Mouse (Mus musculus) heart, adult 2 months (tissue): ENCODE data around the gene Fbxl4. TPM values are rescaled to one million over a fixed set of nuclear protein-coding genes. Genes with fewer than 3 reads are reported as not detected.

Experiments used
- DNase-seq, 2 experiments: peaks; one replicate each; pipeline ENCODE4 v3.0.0; 2021
- H3K27ac ChIP-seq: fragments of 200-600 bp; 2 replicates; pipeline ENCODE4 v1.8.1; 2022
- H3K27me3 ChIP-seq: fragments of 200-500 bp; 2 replicates; pipeline ENCODE4 v1.6.1; 2012; ENCODE audit warnings: mild to moderate bottlenecking, low read length, inconsistent platforms, mixed read lengths; ENCODE audit not compliant: control insufficient read depth, insufficient read depth
- H3K36me3 ChIP-seq: fragments of 200-500 bp; 2 replicates; pipeline ENCODE4 v1.6.1; 2012; ENCODE audit warnings: low read length, inconsistent platforms; ENCODE audit not compliant: control insufficient read depth, insufficient read depth
- H3K4me1 ChIP-seq: fragments of 200-500 bp; 2 replicates; pipeline ENCODE4 v1.6.1; 2011; ENCODE audit warnings: low read length; ENCODE audit not compliant: control insufficient read depth, insufficient read depth
- H3K4me3 ChIP-seq: fragments of 200-600 bp; 2 replicates; pipeline ENCODE4 v1.8.1; 2022
- H3K79me2 ChIP-seq: fragments of 200-500 bp; replicated peaks from 2 replicates; pipeline ENCODE4 v1.6.1; 2012; ENCODE audit warnings: mild to moderate bottlenecking, inconsistent platforms, low read length, moderate library complexity, mixed read lengths; ENCODE audit not compliant: control insufficient read depth, insufficient read depth
- H3K9ac ChIP-seq: fragments of 200-500 bp; 2 replicates; pipeline ENCODE4 v1.6.1; 2012; ENCODE audit warnings: low read depth, mild to moderate bottlenecking, control low read depth, inconsistent platforms, low read length, mixed read lengths
- CTCF ChIP-seq: fragments of 200-600 bp; IDR thresholded peaks from 2 replicates; pipeline ENCODE4 v1.8.1; 2022; ENCODE audit warnings: antibody characterized with exemption, mild to moderate bottlenecking, moderate library complexity
- EP300 ChIP-seq: fragments of 200-500 bp; IDR thresholded peaks from 2 replicates; pipeline ENCODE4 v1.6.1; 2011; ENCODE audit warnings: low read depth, low read length, control low read depth; ENCODE audit not compliant: insufficient read depth
- POLR2A ChIP-seq: fragments of 200-500 bp; IDR thresholded peaks from 2 replicates; pipeline ENCODE4 v1.6.1; 2011; ENCODE audit warnings: mild to moderate bottlenecking, low read depth, low read length, control low read depth; ENCODE audit not compliant: insufficient read depth
- WGBS: fragments of 180-500 bp; shearing (Covaris S2); methylation state at CpG from one replicate; pipeline ENCODE4 v1.1.7; 2018; 5-methylcytosine and 5-hydroxymethylcytosine counted together
- intact Hi-C: fragments of 180-260 bp; cut with DNase I; formaldehyde crosslinking; loops from one replicate; pipeline ENCODE4 v1.15.1; 2025
- polyA plus RNA-seq: library from polyadenylated mRNA; depleted of rRNA; stranded (reverse); fragments of >200 nt; gene quantifications from 2 replicates; pipeline ENCODE4 v1.2.3, GENCODE M21; 2012
- total RNA-seq, 2 experiments: library from RNA; stranded (reverse); gene quantifications; 2 replicates each; pipeline ENCODE4 v1.2.3; 2021

Fbxl4 gene
- total and polyA plus RNA-seq, 3 experiments, result 9.5 to 10.6 (median 9.6) TPM

DNA sequence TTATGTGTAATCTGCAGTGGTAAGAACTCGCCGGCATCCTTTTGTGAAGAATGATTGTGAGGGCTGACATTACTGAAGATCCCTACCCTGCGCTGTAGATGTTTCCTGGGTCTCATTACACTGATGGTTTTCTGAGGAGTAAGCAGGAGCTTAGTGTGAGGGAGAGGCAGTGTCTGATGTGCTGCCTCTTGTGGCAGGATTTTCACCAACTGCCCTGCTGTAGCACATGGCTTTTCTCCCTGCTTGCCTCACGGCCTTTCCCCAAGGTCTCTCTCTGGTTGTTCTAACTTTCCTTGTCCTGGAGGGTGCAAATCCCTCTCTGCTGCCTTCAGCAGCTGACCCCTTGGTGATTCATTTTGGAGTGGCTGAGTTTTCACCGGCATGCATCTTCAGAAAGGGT, 10.0 kb downstream of the Fbxl4 start:
- no peaks in the 10 kb centered on the region for H3K27me3 ChIP-seq
- DNase-seq, result no peak
- H3K4me1 ChIP-seq, result no peaks in the 10 kb centered on the region
- H3K9ac ChIP-seq, result no peak overlapping the region
- no peaks in the 10 kb centered on the region for H3K36me3 ChIP-seq
- no peak overlapping the region for H3K27ac ChIP-seq
- no peak overlapping the region for H3K4me3 ChIP-seq
- TF ChIP-seq CTCF, result peak; percentile 30
- TF ChIP-seq POLR2A, result no peak
- intact Hi-C loops, result no loop called here
- WGBS, result 60% methylated on average over 5 of the region's 5 CpGs
- H3K79me2 ChIP-seq, result peaks cover 2% of the 10 kb centered on the region; the same call in 1 of the 2 replicates

GRCm38 (mm10) chr4:22378516-22378915, 21.2 kb downstream of the Fbxl4 start:
- Histone ChIP-seq H3K9ac (no peak overlapping the region), H3K4me3 (no peak overlapping the region), H3K4me1 (peaks cover 8% of the 10 kb centered on the region), H3K27ac (no peak overlapping the region), H3K36me3 (peaks cover 11% of the 10 kb centered on the region), H3K79me2 (no peaks in the 10 kb centered on the region), H3K27me3 (no peaks in the 10 kb centered on the region)
- no peak for DNase-seq
- WGBS, result 45% methylated on average over 1 of the region's 1 CpGs
- intact Hi-C loops, result no loop called here
- TF ChIP-seq CTCF (no peak), POLR2A (no peak), EP300 (no peak)

DNA sequence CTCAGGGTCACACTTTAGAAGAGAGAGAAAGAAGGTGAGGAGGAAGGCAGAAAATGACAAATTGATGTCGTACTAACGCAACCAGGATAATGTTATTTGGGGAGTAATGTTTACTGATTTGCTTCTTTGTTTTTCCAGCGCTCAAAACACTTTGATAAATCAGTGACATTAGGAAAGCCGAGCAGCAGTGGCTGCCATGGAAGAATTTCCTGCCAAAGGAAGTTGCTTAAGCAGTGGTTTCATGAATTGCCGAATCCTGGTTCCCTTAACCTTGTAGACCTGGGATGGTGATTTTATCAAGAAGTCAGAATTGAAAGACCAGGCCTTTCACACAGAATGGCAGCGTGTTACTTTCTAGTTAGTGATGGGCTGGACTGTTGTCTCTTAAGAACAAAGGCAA, 23.3 kb downstream of the Fbxl4 start:
- H3K36me3 ChIP-seq, result peaks cover 11% of the 10 kb centered on the region
- intact Hi-C loops, result loop anchor here (2.0 kb wide), 1 partner anchor 24 kb away; the partner anchor contains the start of gene Fbxl4
- no peaks in the 10 kb centered on the region for H3K79me2 ChIP-seq
- H3K9ac ChIP-seq, result no peak overlapping the region
- no peak overlapping the region for H3K4me3 ChIP-seq
- 44% methylated on average over 6 of the region's 6 CpGs for WGBS
- TF ChIP-seq POLR2A (no peak), CTCF (no peak)
- H3K27ac ChIP-seq, result no peak overlapping the region; the same call in 1 of the 2 replicates
- H3K4me1 ChIP-seq, result peaks cover 8% of the 10 kb centered on the region
- no peak for DNase-seq
- H3K27me3 ChIP-seq, result no peaks in the 10 kb centered on the region

DNA sequence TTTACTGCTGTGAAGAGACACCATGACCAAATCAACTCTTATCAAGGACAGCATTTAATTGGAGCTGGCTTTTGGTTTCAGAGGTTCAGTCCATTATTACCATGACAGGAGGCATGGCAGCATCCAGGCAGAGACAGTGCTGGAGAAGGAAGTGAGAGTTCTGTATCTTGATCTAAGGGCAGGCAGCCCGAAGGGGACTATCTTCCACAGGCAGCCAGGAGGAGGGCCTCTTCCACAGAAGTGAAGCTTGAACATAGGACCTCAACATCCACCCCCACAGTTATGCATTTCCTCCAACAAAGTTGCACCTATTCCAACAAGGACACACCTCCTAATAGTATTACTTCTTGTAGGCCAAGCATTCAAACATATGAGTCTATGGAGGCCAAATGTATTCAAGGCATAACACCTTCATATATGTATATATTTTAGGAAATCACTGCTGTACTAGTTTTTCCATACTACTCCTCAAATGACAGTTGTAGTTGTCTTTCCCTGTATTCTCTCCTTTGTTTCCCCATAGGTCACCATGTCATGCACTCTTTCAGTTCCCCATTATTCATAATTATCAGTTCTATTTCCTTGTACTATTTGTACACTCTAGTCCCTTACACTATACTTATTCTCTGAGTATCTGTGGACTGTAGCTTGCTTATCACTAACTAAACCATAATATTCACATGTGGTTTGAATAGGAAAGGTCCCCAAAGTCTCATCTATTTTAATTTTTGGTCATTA, 26.4 kb downstream of the Fbxl4 start:
- no peak overlapping the region for H3K27ac ChIP-seq
- 57% methylated on average over 1 of the region's 1 CpGs for WGBS
- no peak for TF ChIP-seq POLR2A
- no peak for TF ChIP-seq CTCF
- TF ChIP-seq EP300, result no peak
- DNase-seq, result no peak
- no peak overlapping the region for H3K9ac ChIP-seq
- no peaks in the 10 kb centered on the region for H3K79me2 ChIP-seq
- peaks cover 8% of the 10 kb centered on the region for H3K4me1 ChIP-seq
- no peaks in the 10 kb centered on the region for H3K27me3 ChIP-seq
- no peak overlapping the region for H3K4me3 ChIP-seq
- intact Hi-C loops, result no loop called here
- peaks cover 10% of the 10 kb centered on the region for H3K36me3 ChIP-seq

DNA sequence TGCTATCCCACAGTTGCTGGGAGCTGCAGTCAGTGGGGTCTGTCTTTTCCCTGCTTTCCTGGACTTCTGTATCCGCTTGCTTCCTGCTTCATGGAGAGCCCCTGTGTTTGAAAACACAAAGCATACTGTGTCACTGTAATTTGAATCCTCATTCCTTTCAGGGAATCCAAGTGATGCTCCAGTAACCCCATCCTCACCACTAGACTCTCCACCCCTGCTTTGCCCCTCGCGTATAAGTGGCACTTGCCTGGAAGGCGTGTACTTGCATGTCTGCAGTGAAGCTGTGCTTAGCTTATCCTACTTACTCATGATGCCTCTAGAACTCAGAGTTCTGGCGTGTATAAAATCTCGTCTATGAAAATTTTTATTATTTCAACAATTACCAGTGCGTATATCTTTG, 32.7 kb downstream of the Fbxl4 start:
- WGBS, result 88% methylated on average over 7 of the region's 7 CpGs
- H3K4me1 ChIP-seq, result no peaks in the 10 kb centered on the region
- TF ChIP-seq EP300 (no peak), CTCF (no peak), POLR2A (no peak)
- no peaks in the 10 kb centered on the region for H3K27me3 ChIP-seq
- H3K79me2 ChIP-seq, result no peaks in the 10 kb centered on the region
- H3K36me3 ChIP-seq, result no peaks in the 10 kb centered on the region; the same call in 1 of the 2 replicates
- H3K4me3 ChIP-seq, result no peak overlapping the region
- intact Hi-C loops, result no loop called here
- H3K9ac ChIP-seq, result no peak overlapping the region
- DNase-seq, result no peak
- H3K27ac ChIP-seq, result no peak overlapping the region

DNA sequence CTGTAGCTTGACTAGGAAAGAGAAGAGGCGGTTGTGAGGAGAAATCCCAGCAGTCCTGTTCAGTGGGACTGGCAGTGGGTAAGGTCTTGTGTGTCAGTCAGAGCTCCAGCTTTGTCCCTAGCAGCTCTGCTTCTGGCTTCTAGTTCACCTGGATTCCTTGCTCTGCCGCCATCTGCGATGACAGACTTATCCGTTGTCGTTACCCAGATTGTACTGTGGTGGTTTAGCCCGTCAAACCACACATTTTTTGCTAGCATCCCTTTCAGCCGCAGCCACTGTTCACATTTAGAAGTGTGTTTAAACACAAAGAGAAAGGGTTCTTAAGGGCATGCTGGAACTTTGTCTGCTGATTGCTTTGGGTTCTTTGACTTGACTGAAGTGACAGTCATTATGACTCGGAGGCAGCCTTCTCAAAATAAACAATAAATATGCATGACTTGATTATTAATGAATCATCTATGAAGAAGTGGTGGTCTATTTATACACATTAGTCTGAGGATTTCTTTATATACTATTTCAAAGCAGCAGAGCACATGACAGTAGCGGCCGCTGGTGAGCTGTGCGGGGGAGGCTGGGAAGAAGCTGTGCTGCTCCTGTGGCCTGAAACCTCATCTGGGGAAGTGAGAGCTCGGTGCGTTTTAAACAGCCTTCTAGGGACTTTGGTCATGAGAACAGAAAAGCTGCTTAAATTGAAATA, 35.6 kb downstream of the Fbxl4 start:
- Histone ChIP-seq H3K27ac (no peak overlapping the region), H3K36me3 (no peaks in the 10 kb centered on the region; the same call in 1 of the 2 replicates), H3K27me3 (no peaks in the 10 kb centered on the region), H3K4me1 (no peaks in the 10 kb centered on the region), H3K79me2 (no peaks in the 10 kb centered on the region), H3K9ac (no peak overlapping the region), H3K4me3 (no peak overlapping the region)
- DNase-seq, result no peak
- 87% methylated on average over 13 of the region's 13 CpGs for WGBS
- intact Hi-C loops, result no loop called here
- TF ChIP-seq CTCF (no peak), POLR2A (no peak), EP300 (no peak)
